Mouse (Mus musculus) heart, postnatal 0 days (tissue): Measurements from ENCODE around the gene Zfp579.

Experiments used
- CTCF ChIP-seq: IDR thresholded peaks from 2 replicates; pipeline ENCODE4 v1.5.1; 2016; ENCODE audit warnings: antibody characterized with exemption, control low read depth, low read depth
- EP300 ChIP-seq: IDR thresholded peaks from 2 replicates; pipeline ENCODE4 v1.6.1; 2016; ENCODE audit warnings: antibody characterized with exemption, low read depth

GRCm38 (mm10) chr7:4971068-4971467 is 24.9 kb downstream of the Zfp579 start, which contains the start of gene Sbk3:
- TF ChIP-seq CTCF (no peak), EP300 (no peak)
